Mouse (Mus musculus) frontal cortex, postnatal 36 days (tissue): ENCODE data around the gene Zfp287.
"Not testable (repeated sequence)": the region's sequence is repeated elsewhere in the genome, so short reads cannot be mapped to it uniquely, and the experiment has no call there.

ENCODE experiments used
- DNase-seq, 2 experiments: peaks; one replicate each; pipeline ENCODE4 v3.0.0; 2022; ENCODE audit warnings: low spot score in 2 of 2

Zfp287 gene

GRCm38 (mm10) chr11:62731311-62732021 lies at the start of gene Zfp287:
Gene Zfp287, minus strand, starts transcription at chr11:62731905.
- peak; percentile 90 to 92 for DNase-seq

- DNase-seq: peak in 1 of 2 experiments; percentile 50
Measured at GRCm38 (mm10) chr11:62776510-62776909, 44.8 kb upstream of the Zfp287 start.

GRCm38 (mm10) chr11:62760755-62761457 lies 29.2 kb upstream of the Zfp287 start:
- no peak for DNase-seq

GRCm38 (mm10) chr11:62758491-62758890 lies 26.8 kb upstream of the Zfp287 start:
- DNase-seq: no peak

- no peak for DNase-seq
Measured at GRCm38 (mm10) chr11:62757906-62758305, 26.2 kb upstream of the Zfp287 start.

- DNase-seq: no peak
Measured at GRCm38 (mm10) chr11:62757143-62757507, 25.4 kb upstream of the Zfp287 start.

GRCm38 (mm10) chr11:62756456-62757142 lies 24.9 kb upstream of the Zfp287 start:
- peak; percentile 86 to 91 for DNase-seq

- no peak for DNase-seq
Measured at GRCm38 (mm10) chr11:62752780-62753179, 21.1 kb upstream of the Zfp287 start, which contains the start of gene Gm10428. Gene Gm10428, plus strand, starts transcription at chr11:62753100.

GRCm38 (mm10) chr11:62752191-62752590 lies 20.5 kb upstream of the Zfp287 start:
- no peak for DNase-seq

- DNase-seq: not testable (repeated sequence)
Measured at GRCm38 (mm10) chr11:62749445-62749844, 17.7 kb upstream of the Zfp287 start.

- no peak for DNase-seq
Measured at GRCm38 (mm10) chr11:62748062-62748461, 16.4 kb upstream of the Zfp287 start.

GRCm38 (mm10) chr11:62747227-62747626 lies 15.5 kb upstream of the Zfp287 start:
- DNase-seq: no peak

- DNase-seq: peak; percentile 79 to 84
Measured at GRCm38 (mm10) chr11:62746001-62746533, 14.4 kb upstream of the Zfp287 start.

GRCm38 (mm10) chr11:62744103-62744502 lies 12.4 kb upstream of the Zfp287 start:
- DNase-seq: peak; percentile 50 to 78

- no peak for DNase-seq
Measured at GRCm38 (mm10) chr11:62742261-62742957, 10.7 kb upstream of the Zfp287 start.

- no peak for DNase-seq
Measured at GRCm38 (mm10) chr11:62741186-62741585, 9.5 kb upstream of the Zfp287 start.

GRCm38 (mm10) chr11:62732665-62733064 lies 960 bp upstream of the Zfp287 start:
- no peak for DNase-seq

GRCm38 (mm10) chr11:62732022-62732387 lies 300 bp upstream of the Zfp287 start:
- no peak for DNase-seq

GRCm38 (mm10) chr11:62728276-62728675 lies 3.4 kb downstream of the Zfp287 start:
- no peak for DNase-seq

- no peak for DNase-seq
Measured at GRCm38 (mm10) chr11:62710657-62711056, 21.0 kb downstream of the Zfp287 start.

GRCm38 (mm10) chr11:62708252-62708651 lies 23.5 kb downstream of the Zfp287 start:
- no peak for DNase-seq

- no peak for DNase-seq
Measured at GRCm38 (mm10) chr11:62706141-62706540, 25.6 kb downstream of the Zfp287 start.
